Mouse (Mus musculus): ENCODE measurements around the gene Fabp7.

- TF ChIP-seq CTCF (IDR thresholded peaks at IDR 0.05; ENCODE audit: low read depth) (no peak), EP300 (IDR thresholded peaks at IDR 0.05; ENCODE audit: low read depth) (no peak)
Observed at GRCm38 (mm10) chr10:57741351-57741750, 43.3 kb upstream of the Fabp7 start.
